Mouse (Mus musculus): ENCODE results near the gene Gaa.
"Not testable (repeated sequence)": the region's sequence is repeated elsewhere in the genome, so short reads cannot be mapped to it uniquely, and the experiment has no call there.

Gaa gene

GRCm38 (mm10) chr11:119267768-119268556, at the start of gene Gaa:
Gene Gaa (plus strand): TSS chr11:119267887.
- peak; percentile 91 for DNase-seq (ENCODE audit: low read depth, low spot score)

DNA sequence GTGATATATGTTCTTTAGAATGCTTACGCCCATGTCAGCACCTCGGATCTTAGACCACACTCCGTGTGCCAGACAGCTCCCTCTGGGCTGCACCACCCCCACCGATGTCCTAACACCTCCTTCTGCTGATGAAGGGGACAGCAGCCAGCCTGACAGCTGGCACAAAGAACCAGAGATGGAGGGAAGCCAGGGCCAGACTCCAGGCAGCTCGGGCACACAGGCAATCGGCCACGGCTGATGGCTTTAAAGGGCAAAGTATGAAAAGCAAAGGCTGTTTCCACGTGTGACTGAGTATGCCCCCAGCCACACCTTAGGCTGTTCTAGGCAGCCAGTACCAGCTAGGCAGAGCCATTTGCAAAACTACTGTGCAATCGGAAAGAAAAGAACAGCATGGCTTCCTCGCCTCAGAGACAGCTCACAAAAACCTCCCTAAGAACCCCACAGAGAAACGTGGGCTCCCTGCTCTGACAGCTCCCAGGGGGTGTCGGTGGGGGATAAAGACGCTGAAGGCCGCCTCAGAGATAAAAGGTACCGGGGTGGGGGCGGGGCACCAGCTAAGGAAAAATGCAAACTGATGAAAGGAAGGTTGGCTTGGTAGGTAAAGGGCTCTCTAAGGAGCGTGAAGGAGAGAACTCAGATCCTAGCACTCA, 47.7 kb upstream of the Gaa start:
- no peak for DNase-seq (ENCODE audit: low read depth, low spot score)

DNA sequence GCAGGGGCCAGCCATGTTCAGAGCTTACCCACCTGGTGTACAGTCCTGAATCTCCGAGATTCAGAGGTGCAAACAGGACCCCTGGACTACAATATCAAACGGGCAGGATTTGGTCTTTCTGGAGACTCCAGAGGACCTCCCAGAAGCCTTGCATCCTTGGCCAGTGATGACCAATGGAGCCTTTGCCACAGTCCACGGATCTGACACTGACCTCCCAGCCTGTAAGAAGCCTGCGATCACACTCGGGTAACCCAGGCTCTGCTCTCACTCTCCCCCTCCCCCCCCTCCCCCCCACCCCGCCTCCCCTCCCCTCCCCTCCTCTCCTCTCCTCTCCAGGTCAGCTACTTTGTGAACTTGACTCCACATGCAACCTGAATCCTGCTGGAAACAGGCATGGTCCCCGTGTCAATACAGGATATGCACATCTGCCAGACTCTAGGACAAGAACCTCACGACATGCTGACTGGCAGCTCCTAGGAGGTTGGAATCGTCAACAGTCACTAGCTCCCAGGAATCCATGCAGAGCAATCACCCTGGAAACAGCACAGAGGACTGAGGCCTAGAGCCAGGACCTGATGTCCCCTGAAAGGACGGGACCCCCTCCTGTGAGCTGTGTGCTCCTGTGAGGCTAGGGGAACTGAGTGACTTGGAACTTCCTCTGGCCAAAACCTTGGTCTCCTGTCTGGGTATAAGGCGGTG, 45.7 kb upstream of the Gaa start:
- DNase-seq (ENCODE audit: low read depth, low spot score): no peak

GRCm38 (mm10) chr11:119223124-119223890, 44.4 kb upstream of the Gaa start:
- no peak for DNase-seq (ENCODE audit: low read depth, low spot score)

GRCm38 (mm10) chr11:119224926-119225325, 42.8 kb upstream of the Gaa start:
- DNase-seq (ENCODE audit: low read depth, low spot score): no peak

DNA sequence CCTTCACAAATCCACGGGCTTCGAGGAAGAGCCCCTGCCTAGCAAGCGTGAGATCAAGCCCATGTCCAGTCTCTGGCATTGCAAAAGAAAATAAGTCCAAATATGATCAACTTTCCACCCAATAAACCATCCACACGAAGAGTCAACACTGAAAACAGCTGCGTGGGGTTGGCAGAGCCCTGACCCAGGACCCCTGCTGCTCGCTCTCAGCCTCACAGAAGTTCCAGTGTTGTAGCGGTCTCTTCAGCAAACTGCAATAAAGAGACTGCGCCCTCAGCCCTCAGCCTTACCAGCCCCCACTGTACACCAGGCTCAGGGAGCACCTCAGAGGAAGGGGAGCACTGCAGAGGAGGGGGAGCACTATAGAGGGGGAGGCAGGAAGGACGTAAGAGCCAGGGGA, 42.1 kb upstream of the Gaa start:
- no peak for DNase-seq (ENCODE audit: low read depth, low spot score)

GRCm38 (mm10) chr11:119227591-119227990, 40.1 kb upstream of the Gaa start:
- no peak for DNase-seq (ENCODE audit: low read depth, low spot score)

DNA sequence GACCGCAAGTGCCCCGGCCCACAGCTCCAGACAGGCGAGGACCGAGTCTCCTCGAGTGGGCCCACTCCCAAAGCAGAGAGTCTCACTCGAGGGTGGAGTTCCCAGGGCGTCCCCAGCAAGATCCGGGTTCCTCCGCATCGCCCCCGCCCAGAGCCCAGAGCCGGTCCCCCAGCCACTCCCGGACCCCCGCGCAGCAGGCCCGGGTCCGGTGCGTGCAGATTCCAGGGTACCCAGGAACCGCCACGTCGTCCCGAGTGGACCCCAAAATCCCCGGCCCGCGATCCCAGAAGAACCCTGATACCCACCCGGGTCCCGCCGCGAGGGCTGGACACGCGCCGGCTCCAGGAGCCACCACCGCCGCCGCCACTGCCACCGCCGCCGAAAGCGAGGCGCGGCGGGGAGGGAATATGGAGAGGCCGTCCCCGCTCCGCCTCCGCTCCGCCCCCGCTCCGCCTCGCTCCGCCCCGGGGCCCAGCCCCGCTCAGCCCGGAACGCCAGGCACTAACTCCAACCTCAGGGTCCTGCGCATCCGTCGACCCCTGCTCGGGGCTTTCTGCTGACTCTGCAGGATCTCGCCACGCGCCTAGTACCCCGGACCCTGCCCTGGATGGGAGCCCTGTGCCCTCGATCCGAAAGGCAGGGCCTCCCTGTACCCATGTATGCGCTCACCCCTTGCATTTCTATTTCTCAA, 39.5 kb upstream of the Gaa start, which contains the start of the genes Tbc1d16 and Ccdc40:
Gene Tbc1d16, minus strand, starts transcription at position 409 of the 691 bp plus-strand sequence.
Gene Ccdc40, plus strand, starts transcription at position 482 of the 691 bp plus-strand sequence.
- DNase-seq (ENCODE audit: low read depth, low spot score): no peak

DNA sequence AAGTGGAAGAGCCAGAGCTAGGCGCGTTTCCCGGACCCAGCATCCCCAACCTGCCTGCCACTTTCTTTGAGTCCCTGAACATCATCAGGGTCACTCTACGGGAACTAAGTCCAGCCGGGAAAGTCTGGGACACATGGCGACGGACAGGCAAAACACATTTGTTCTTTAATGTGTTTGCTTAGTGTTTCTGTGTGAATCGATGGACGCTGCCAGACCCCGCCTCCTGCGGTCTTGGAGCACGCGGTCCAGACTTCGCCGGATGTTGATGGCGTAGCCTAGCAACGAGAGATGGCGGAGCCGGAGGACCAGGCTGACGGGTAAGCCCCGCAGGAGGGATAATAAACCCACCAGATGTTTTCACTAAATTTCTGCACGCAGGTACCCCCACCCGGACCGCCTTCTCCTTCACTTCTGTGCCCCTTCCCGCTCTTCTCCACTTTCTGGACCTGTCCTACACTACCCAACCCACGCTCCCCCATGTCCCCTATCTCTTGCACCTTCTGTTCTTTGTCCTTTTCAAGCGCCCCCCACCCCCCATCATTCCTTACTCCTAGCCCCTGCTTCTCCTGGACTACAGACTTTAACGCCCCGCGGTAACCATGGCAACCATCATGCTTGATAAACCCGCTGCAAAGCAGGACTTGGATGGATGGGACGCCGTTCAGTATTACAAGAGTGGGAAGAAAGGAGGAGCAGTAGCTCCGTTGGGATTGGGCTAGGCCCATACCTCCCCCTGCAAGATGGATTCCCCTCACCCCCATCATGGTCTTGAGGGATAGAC, 38.7 kb upstream of the Gaa start:
- no peak for DNase-seq (ENCODE audit: low read depth, low spot score)

DNA sequence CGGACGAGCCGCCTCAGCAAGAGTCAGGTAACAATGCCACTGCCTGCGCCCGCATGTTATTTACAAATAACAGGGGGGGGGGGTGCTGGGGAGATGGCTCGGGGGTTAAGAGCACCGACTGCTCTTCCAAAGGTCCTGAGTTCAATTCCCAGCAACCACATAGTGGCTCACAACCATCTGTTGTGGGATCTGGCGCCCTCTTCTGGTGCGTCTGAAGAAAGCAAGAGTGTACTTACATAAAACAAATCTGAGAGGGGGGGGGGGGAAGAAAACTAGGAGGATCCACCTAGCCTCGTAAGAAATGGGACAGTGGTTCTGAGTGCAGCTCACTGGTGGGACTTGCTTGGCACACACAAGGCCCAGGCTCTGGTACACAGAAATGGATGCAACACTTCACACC, 32.9 kb upstream of the Gaa start:
- DNase-seq (ENCODE audit: low read depth, low spot score): no peak

DNA sequence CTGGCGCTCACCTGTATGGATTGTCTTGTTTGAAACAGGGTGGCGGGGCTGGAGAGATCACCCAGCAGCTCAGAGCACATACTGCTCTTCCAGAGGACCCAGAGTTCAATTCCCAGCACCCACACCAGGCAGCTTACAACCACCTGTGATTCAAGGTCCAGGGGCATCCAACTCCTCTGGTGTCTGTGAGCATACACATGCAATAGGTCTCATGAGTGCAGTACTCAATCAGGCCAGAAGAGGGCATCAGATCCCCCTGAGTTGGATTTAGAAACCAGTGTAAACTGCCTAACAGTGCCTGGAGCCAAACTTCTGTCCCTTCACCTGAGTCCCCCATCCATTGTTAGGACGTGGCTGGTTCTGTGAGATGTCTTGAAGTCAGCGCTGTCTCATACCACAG, 32.1 kb upstream of the Gaa start:
- peak; percentile 85 for DNase-seq (ENCODE audit: low read depth, low spot score)

GRCm38 (mm10) chr11:119236354-119236753, 31.3 kb upstream of the Gaa start:
- no peak for DNase-seq (ENCODE audit: low read depth, low spot score)

DNA sequence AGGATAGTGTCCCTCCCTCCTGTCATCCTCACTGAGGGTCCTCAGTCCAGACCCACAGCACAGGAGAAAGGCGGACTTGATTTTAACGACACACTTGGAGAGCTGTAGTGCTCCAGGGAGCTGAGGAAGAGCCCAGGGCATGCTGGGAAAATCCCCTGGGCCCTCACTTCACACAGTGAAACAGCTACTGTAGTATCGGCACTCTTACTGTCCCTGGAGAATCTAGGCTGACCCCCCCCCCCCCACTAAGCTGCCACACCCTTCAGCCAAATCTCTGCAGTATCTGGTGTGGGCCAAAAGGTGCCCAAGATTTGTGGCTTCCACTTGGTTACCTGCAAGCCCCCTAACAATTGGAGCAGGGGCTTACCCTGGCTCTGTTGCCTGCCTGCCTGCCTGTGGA, 30.7 kb upstream of the Gaa start:
- no peak for DNase-seq (ENCODE audit: low read depth, low spot score)

DNA sequence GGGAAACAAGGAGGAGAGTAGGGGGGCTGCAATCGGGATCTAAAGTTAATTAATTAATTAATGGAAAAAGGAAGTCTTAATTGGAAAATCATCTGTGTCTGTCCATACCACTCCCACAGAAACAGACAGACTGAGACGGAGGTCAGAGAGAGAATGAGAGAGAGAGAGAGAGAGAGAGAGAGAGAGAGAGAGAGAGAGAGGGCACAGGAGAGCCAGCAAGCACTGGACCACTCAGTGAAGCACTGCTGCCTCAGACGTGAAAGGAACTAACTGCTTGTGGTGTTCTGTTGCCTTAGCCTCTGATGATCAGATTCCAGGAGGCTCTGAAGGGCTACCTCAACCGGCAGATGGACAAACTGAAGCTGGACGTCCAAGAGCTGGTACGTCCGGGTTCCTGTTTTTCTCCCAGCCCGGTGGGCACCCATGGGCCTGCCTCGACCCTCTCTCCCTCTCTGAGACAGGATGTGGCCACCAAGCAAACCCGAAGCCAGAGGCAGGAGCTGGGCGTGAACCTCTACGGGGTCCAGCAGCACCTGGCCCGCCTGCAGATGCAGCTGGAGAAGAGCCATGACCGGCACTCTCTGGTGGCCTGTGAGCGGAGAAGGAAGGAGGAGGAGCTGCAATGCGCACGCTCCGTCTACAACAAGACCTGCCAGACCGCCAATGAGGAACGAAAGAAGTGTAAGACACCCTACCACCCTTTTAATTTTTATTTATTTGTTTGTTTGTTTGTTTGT, 30.0 kb upstream of the Gaa start:
- no peak for DNase-seq (ENCODE audit: low read depth, low spot score)

DNA sequence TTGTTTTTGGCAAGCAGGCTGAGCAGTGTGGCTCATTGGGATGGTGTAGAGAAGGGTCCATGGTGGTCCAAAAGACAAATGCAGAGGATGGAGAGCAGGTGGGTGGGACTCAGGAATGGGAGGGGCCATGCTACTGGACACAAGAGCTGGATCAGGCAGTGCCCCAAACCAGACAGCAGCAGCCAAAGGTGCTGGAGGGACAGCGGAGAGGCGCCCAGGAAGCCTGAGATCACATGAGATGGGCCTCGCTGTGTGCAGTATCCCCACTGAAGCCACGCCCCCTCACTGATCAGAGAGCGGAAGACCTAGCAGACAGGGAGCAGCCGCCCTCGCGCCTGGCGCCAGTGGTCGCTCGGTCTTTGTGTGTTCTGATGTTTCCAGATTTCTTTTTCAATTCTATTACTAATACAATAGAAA, 29.4 kb upstream of the Gaa start:
- no peak for DNase-seq (ENCODE audit: low read depth, low spot score)

DNA sequence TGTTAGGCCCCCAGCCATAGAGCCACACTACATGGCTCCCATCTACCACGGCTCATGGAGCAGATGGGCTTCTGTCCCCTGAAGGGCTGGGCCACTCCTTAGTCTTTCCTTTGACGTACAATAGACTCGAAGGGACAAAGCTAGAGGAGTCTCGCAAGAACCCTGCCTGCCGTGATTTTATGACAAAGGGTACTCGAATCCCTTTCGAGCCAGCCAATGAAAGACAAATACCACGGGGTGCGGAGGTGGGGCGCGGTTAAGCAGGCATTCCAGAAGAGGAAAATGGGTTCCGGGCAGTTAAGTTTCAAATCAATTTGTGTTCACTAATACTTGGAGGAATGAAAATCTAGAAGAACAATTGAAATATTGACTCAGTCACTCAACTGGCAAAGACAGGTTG, 28.2 kb upstream of the Gaa start:
- DNase-seq (ENCODE audit: low read depth, low spot score): no peak

DNA sequence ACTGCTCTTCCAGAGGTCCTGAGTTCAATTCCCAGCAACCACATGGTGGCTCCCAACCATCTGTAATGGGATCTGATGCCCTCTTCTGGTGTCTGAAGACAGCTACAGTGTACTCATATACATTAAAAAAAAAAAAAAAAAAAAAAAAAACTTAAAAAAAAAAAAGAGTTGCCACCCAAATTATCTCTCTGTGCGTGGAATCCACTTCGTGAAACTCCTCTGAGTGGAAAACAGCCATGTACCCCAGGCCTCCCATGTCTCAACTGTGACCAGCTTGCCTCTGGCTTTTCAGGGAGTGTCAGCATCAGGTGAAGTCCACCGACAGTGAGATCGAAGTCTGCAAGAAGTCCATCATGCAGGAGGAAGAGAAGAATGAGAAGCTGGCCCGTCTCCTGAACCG, 22.1 kb upstream of the Gaa start:
- not testable (repeated sequence) for DNase-seq (ENCODE audit: low read depth, low spot score)

- no peak for DNase-seq (ENCODE audit: low read depth, low spot score)
Observed at GRCm38 (mm10) chr11:119249011-119249410, 18.7 kb upstream of the Gaa start.

- no peak for DNase-seq (ENCODE audit: low read depth, low spot score)
Observed at GRCm38 (mm10) chr11:119250998-119251397, 16.7 kb upstream of the Gaa start.

All from WW6 (cell line).